Comparison of ENCODE assay signal across 14 mouse cellular contexts in genomic region chr9:45368341-45368901, GRCm38 (mm10). TPM values are rescaled to one million over a fixed set of nuclear protein-coding genes. Genes with fewer than 3 reads are reported as not detected.
DNase-seq lines count a peak whose midpoint lies in the region; ATAC-seq and TF ChIP-seq lines count a peak whose summit lies in the region.
"Had no signal": no experiment of that assay in that cellular context is flagged by ENCODE, and none has a peak within 500 bp of the region (broad histone marks: within the 10 kb centered on the region; RNA-seq: fewer than 3 reads in every experiment).

No protein-coding gene starts in this region.

- peak; percentile 66 to 75 for DNase-seq in heart, adult 18-20 months
- DNase-seq in heart, postnatal 4 days, result no peak
- DNase-seq in adrenal gland, postnatal 14 days, result peak; percentile 66
- no peak for DNase-seq in frontal cortex, postnatal 14 days (ENCODE audit: low spot score in 2 of 2)
- DNase-seq in cerebellum, postnatal 25 days, result no peak
- DNase-seq: right cerebral cortex, postnatal 4 days had no signal

- WGBS in heart, embryonic 12.5 days, result 22% methylated on average over 5 of the region's 5 CpGs
- WGBS in forebrain, embryonic 13.5 days, result 77% methylated on average over 5 of the region's 5 CpGs

- H3K4me1 ChIP-seq in E14TG2a.4 (replicated peaks; ENCODE audit: low read depth, low read length), result peaks cover 84% of the 10 kb centered on the region
- peaks cover 23% of the 10 kb centered on the region for H3K4me1 ChIP-seq in heart, embryonic 12.5 days (replicated peaks)
- peaks cover 33% of the 10 kb centered on the region for H3K4me1 ChIP-seq in forebrain, embryonic 13.5 days

- H3K27me3 ChIP-seq in E14TG2a.4 (ENCODE audit: insufficient read depth, low read length), result no peaks in the 10 kb centered on the region
- 0 out of 2 replicates have a peak, but pooled peaks cover 13% of the 10 kb centered on the region for H3K27me3 ChIP-seq in heart, embryonic 12.5 days (replicated peaks)
- no peaks in the 10 kb centered on the region for H3K27me3 ChIP-seq in forebrain, embryonic 13.5 days
- H3K27me3 ChIP-seq: forebrain, embryonic 15.5 days had no signal

- no peak overlapping the region for H3K9ac ChIP-seq in heart, embryonic 12.5 days
- H3K9ac ChIP-seq in forebrain, embryonic 13.5 days, result no peak overlapping the region
- H3K9ac ChIP-seq: forebrain, embryonic 15.5 days had no signal

- no peak overlapping the region for H3K4me2 ChIP-seq in heart, embryonic 12.5 days
- no peak overlapping the region for H3K4me2 ChIP-seq in forebrain, embryonic 13.5 days
- H3K4me2 ChIP-seq: forebrain, embryonic 15.5 days; liver, embryonic 11.5 days had no signal

- H3K4me3 ChIP-seq in E14TG2a.4 (replicated peaks; ENCODE audit: low read length), result 0 out of 2 replicates have a peak overlapping the region, but pooled peaks have one; percentile 13
- no peak overlapping the region for H3K4me3 ChIP-seq in heart, embryonic 12.5 days
- H3K4me3 ChIP-seq in forebrain, embryonic 13.5 days, result no peak overlapping the region
- H3K4me3 ChIP-seq: forebrain, embryonic 15.5 days; layer of hippocampus, adult 2 months; myocyte had no signal

- no peak for TF ChIP-seq CTCF in E14TG2a.4 (conservative IDR thresholded peaks at IDR 0.05; ENCODE audit: low read length)

- ATAC-seq in heart, embryonic 12.5 days (ENCODE audit: insufficient number of reproducible peaks, low FRiP score), result peak; percentile 33; the same call in 1 of the 2 replicates
- no peak for ATAC-seq in forebrain, embryonic 13.5 days
- ATAC-seq: forebrain, embryonic 15.5 days; inflammation-experienced regulatory T-cells, adult 6 months had no signal

- no peak overlapping the region for H3K27ac ChIP-seq in heart, embryonic 12.5 days (ENCODE audit: poor library complexity, severe bottlenecking)
- H3K27ac ChIP-seq in forebrain, embryonic 13.5 days, result no peak overlapping the region
- H3K27ac ChIP-seq: forebrain, embryonic 15.5 days; layer of hippocampus, adult 2 months had no signal

- peaks cover 19% of the 10 kb centered on the region for H3K36me3 ChIP-seq in E14TG2a.4 (ENCODE audit: insufficient read depth, low read length)
- no peaks in the 10 kb centered on the region for H3K36me3 ChIP-seq in heart, embryonic 12.5 days
- H3K36me3 ChIP-seq in forebrain, embryonic 13.5 days (ENCODE audit: poor library complexity, severe bottlenecking), result no peaks in the 10 kb centered on the region
- H3K36me3 ChIP-seq: forebrain, embryonic 15.5 days had no signal

- H3K9me3 ChIP-seq in E14TG2a.4 (ENCODE audit: low read length), result no peaks in the 10 kb centered on the region
- no peaks in the 10 kb centered on the region for H3K9me3 ChIP-seq in heart, embryonic 12.5 days (replicated peaks)
- no peaks in the 10 kb centered on the region for H3K9me3 ChIP-seq in forebrain, embryonic 13.5 days (replicated peaks)
- H3K9me3 ChIP-seq: forebrain, embryonic 15.5 days had no signal

RNA-seq across cellular contexts. Expression of gene Fxyd6, which starts 1.6 kb away (rescaled TPM):
- 10 to 100 TPM; 15.0 TPM for total RNA-seq in heart, adult 18-20 months (2021)
- total RNA-seq in heart, postnatal 4 days (2021), result 10 to 100 TPM; 28.5 to 29.6 TPM
- total RNA-seq in adrenal gland, postnatal 14 days (2021), result 110 and 140 TPM in 2 replicates
- polyA plus RNA-seq in heart, embryonic 12.5 days (2016; fragmentation: Nextera tagmentation; extraction: Ambion mirVana), result 30.8 and 33.4 TPM in 2 replicates
- polyA plus RNA-seq in forebrain, embryonic 13.5 days (2015; fragmentation: Nextera tagmentation; extraction: Ambion mirVana), result 291 and 322 TPM in 2 replicates

RNA-seq across cellular contexts. Expression of gene Fxyd2, which starts 31.0 kb away (rescaled TPM):
- 1 to 10 TPM; 2.6 to 7.9 TPM for total RNA-seq in heart, adult 18-20 months (2021)
- total RNA-seq in heart, postnatal 4 days (2021), result under 1 TPM in 1 of 2 experiments, not detected in 1; 0.61 TPM
- 3.0 and 6.3 TPM in 2 replicates for total RNA-seq in adrenal gland, postnatal 14 days (2021)
- 1.4 and 2.2 TPM in 2 replicates for polyA plus RNA-seq in heart, embryonic 12.5 days (2016; fragmentation: Nextera tagmentation; extraction: Ambion mirVana)
- polyA plus RNA-seq in forebrain, embryonic 13.5 days (2015; fragmentation: Nextera tagmentation; extraction: Ambion mirVana), result 3.0 and 5.6 TPM in 2 replicates

RNA-seq across cellular contexts. Expression of gene Tmprss13, which starts 49.5 kb away (rescaled TPM):
- total RNA-seq in heart, adult 18-20 months (2021), result 1 to 10 TPM; 6.2 to 7.9 TPM
- total RNA-seq in heart, postnatal 4 days (2021), result under 1 TPM; 0.24 to 0.50 TPM
- 0.15 TPM in 1 of 2 replicates, not detected in the other for total RNA-seq in adrenal gland, postnatal 14 days (2021)
- 0.09 TPM in 1 of 2 replicates, not detected in the other for polyA plus RNA-seq in heart, embryonic 12.5 days (2016; fragmentation: Nextera tagmentation; extraction: Ambion mirVana)
- not detected in 2 replicates for polyA plus RNA-seq in forebrain, embryonic 13.5 days (2015; fragmentation: Nextera tagmentation; extraction: Ambion mirVana)
- total RNA-seq: layer of hippocampus, adult 2 months had no signal
- polyA plus RNA-seq: forebrain, embryonic 15.5 days; myocyte had no signal

RNA-seq across cellular contexts. Expression of gene Dscaml1, which starts 58.0 kb away (rescaled TPM):
- total RNA-seq in heart, adult 18-20 months (2021), result under 1 TPM in 1 of 2 experiments, not detected in 1; 0.28 TPM
- total RNA-seq in heart, postnatal 4 days (2021), result not detected
- total RNA-seq in adrenal gland, postnatal 14 days (2021), result 0.78 and 1.4 TPM in 2 replicates
- 0.05 and 0.09 TPM in 2 replicates for polyA plus RNA-seq in heart, embryonic 12.5 days (2016; fragmentation: Nextera tagmentation; extraction: Ambion mirVana)
- 9.6 and 13.6 TPM in 2 replicates for polyA plus RNA-seq in forebrain, embryonic 13.5 days (2015; fragmentation: Nextera tagmentation; extraction: Ambion mirVana)
- polyA plus RNA-seq: inflammation-experienced regulatory T-cells, adult 6 months; myocyte had no signal

Comparison
In these comparisons a context has a peak if more than half of its experiments do, and no peak if none do; other contexts are left out.
1. DNase-seq: peak in heart, adult 18-20 months (2 of 2) and adrenal gland, postnatal 14 days (single experiment); none in heart, postnatal 4 days (single experiment), frontal cortex, postnatal 14 days (0 of 2) and cerebellum, postnatal 25 days (0 of 2).